Mouse (Mus musculus): ENCODE measurements around the gene Gse1. TPM values are rescaled to one million over a fixed set of nuclear protein-coding genes. Genes with fewer than 3 reads are reported as not detected.
A peak's percentile ranks its signal among the peaks of the same experiment; 100 is the strongest.

Gse1 gene
- total RNA-seq, 2 experiments from 2014 or later, result 25.5 to 38.6 TPM

DNA sequence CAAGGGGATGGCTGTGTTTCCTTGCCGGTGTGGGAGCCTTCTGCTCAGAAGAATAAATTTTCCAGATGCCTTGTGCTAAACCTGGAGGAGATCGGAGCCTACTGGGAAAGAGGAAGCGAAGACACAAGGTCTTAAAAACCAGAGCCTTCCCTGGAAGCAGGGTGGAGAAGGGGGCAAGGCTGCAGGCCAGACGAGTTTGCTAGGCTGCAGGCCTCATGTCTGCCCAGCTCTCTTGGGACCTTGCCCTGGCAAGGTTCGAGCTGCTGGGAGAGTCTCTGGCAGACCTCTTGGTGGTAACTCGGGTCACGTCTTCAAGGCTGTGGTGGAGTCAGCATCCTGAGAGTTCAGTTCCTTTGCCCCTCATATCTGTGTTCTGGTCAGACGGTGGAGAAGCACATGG, 6.6 kb downstream of the Gse1 start:
- DNase-seq, result peak; percentile 48

DNA sequence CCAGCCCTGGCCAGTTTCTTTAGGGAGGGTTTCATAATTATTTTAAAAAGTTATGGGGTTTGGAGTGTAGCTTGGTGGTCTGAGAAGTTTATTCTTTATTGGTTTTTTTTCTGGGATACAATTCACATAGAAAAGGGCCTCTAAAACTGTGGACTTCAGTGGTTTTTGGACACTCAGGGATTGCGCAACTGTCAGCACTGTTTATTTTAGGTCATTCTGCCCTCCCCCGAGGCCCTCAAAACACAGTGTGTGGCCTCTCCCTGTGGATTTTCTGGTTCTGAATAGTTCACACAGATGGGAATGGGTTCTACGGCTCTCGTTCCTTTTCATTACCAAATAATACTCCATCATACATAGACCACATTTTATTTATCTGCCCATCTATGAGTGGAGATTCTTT, 15.0 kb downstream of the Gse1 start:
- no peak for DNase-seq

- no peak for DNase-seq
Measured at GRCm38 (mm10) chr8:120243916-120244451, 15.7 kb downstream of the Gse1 start.

DNA sequence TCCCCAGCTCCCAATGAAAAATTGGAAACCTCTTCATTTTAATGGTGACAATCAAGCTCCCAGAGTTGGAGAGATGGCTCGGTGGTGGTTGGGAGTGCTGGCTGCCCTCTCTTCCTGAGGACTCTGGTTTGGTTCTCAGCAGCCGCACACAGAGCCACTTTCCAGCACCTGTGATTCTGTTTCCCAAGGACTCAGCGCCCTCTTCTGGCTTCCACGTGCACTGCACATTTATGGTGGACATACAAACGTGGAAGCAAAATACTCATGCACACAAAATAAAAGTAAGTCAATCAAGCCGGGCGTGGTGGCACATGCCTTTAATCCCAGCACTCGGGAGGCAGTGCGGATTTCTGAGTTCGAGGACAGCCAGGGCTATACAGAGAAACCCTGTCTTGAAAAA, 16.3 kb downstream of the Gse1 start:
- DNase-seq, result no peak

DNA sequence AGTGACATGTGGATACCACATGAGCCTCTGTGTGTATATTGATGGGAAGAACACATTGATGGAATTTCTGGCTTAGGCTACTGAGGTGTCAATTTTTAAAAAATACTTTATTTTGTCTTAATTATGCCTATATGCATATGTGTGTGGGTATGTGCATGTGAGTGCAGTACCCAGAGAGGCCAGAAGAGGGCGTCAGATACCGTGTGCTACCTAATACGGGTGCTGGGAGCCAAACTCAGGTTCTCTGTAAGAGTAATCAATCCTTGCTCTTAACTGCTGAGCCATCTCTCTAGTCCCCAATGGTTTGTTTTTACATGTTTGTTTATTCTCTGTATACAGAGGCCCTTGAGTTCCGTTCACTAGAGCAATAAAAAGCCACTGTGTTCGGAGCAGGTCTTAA, 19.4 kb downstream of the Gse1 start:
- no peak for DNase-seq

- no peak for DNase-seq
Measured at GRCm38 (mm10) chr8:120248031-120248430, 19.8 kb downstream of the Gse1 start.

DNA sequence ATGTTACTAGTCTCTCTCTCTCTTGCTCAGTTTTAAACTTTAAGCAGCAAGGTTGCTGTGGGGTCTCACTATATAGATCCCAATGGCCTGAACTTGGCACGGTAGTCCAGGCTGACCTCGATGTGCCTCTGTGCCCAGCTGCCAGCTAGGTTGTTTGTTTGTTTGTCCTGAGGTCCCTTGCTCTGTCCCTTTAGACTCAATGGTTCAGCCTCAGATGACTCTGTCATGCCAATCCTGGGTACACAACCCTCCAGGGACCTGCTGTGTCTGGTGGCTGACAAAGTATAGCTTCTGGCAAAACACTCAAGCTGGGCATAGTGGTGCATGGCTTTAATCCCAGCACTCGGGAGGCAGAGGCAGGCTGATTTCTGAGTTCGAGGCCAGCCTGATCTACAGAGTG, 20.2 kb downstream of the Gse1 start:
- no peak for DNase-seq

GRCm38 (mm10) chr8:120249800-120250336, 21.6 kb downstream of the Gse1 start:
- no peak for DNase-seq

GRCm38 (mm10) chr8:120250750-120251410, 22.6 kb downstream of the Gse1 start:
- DNase-seq, result no peak

DNA sequence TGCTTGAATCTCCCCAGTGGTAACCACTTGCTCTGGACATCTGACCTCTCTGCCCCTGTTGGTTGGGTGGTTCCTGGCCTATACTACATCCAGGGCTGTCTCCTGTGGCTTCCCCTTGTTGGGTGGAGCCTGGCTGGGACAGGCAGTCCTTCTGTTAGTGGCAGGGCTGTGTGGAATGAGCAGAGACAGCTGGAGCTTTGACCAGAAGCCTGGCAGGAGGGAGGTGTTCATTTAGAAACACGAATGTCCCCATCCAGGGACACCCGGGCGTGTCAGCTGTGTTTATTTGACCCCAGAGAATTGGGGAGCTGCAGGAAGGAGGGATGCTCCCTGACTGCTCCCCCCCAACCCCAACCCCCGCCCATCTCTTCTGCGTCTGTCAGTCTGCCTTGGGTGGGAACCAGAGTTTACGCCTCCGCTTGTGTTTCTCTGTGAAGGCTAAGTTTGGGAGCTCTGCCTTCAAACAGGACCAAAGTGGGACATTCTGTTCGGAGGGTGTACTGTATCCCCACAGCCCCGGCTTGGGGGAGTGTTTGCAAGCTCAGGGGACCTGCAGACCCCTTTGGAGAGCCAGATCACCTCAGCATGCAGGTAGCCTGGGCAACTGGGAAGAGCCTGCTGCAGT, 23.3 kb downstream of the Gse1 start:
- DNase-seq, result no peak

DNA sequence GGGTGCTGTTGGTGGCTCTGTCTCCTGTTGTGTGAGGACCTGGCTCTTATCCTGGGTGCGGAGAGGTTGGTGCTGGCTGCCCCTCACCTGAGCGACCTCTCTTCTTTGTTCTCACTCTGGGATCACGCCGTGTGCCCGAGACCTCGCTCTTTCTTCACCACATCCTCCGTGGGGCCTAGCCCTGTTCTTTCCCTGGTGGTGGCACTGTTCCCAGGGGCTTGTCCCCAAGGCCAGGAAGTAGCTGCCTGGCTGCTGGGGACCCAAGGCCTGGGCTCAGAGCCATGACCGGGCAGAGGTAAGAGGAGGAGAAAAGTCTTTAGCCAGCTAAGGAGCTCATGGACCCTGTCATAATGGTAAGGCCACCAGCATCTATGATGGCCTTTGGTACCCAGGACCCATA, 25.4 kb downstream of the Gse1 start:
- DNase-seq, result no peak

- no peak for DNase-seq
Measured at GRCm38 (mm10) chr8:120255406-120255987, 27.2 kb downstream of the Gse1 start.

DNA sequence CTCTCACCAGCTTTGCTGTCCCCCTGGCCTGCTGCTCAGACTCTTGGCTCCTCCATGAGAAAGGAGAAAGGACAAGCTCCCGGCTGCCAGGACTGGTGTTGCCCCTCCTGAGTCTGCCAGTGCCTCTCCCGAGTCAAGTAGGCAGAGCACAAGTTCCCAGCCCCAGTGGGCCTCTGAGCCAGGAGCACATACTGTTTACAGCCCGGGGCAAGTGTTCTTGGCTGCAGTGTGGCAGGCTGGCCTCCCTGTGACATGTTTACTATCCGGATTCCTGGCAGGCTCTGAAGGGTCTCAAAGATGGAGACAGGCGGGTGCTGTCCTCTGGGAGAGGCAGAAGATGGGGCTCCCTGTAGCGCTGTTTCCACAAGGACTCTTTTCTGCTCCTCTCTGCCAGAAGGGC, 28.7 kb downstream of the Gse1 start:
- no peak for DNase-seq

GRCm38 (mm10) chr8:120259206-120259605, 30.9 kb downstream of the Gse1 start:
- no peak for DNase-seq

GRCm38 (mm10) chr8:120260677-120261076, 32.4 kb downstream of the Gse1 start:
- DNase-seq, result no peak

- no peak for DNase-seq
Measured at GRCm38 (mm10) chr8:120261338-120262120, 33.3 kb downstream of the Gse1 start.

GRCm38 (mm10) chr8:120263879-120264278, 35.6 kb downstream of the Gse1 start:
- DNase-seq, result no peak

DNA sequence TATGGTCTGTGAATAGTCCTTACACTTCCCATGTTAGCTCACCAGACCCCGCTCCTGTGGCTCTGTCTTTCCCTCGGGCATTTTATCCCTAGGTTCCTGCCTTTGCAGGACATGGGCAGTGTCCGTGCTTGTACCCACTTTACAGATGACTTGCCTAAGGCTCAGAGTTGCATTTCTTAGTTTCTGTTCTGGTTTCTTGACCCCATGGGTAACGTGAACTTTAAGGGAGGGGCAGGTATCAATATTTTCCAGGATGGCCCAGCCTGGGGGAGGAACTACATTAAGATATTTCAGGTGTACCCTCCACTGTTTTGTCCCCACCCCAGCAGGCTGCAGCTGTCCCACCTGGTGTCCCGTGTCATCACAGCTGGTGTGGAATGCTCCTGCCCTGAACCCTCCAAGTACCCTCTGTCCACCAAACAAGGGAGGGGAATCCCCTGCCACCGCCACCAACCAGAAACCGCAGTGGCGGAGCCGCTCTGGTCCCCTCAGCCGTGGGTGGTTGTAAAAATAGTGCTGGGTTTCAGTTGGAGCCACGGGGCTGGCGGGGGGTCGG, 36.2 kb downstream of the Gse1 start:
- DNase-seq, result no peak

GRCm38 (mm10) chr8:120264944-120265453, 36.7 kb downstream of the Gse1 start:
- DNase-seq, result peak; percentile 75

- peak; percentile 88 for DNase-seq
Measured at GRCm38 (mm10) chr8:120265471-120265870, 37.2 kb downstream of the Gse1 start.

- no peak for DNase-seq
Measured at GRCm38 (mm10) chr8:120268541-120268980, 40.3 kb downstream of the Gse1 start.

DNA sequence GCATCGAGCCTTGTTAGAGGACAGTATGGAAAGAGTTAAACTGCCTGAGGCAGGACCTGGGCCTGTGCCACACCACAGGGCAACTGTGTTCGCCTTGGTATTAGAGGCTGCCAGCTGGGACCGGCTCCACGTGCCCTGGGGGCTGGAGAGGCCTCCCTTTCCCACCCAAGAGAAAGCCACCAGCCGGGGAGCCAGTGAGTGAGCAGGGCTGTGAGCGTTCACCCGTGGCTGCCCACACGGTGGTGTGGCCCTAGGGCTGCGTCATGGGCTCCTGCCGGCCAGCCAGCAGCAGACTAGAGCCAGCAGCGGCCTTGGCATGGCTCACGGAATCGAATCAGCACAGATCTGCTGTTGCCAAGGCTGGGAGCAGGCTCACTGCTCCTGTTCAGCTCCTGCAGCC, 42.2 kb downstream of the Gse1 start:
- peak; percentile 76 for DNase-seq
